Mouse (Mus musculus): ENCODE results near the gene Cdc14a.

Gene Cdc14a

GRCm38 (mm10) chr3:116414451-116414860, 9.4 kb downstream of the Cdc14a start:
- no peak for DNase-seq (ENCODE audit: low read depth, low spot score)

GRCm38 (mm10) chr3:116412954-116413724, 10.7 kb downstream of the Cdc14a start:
- no peak for DNase-seq (ENCODE audit: low read depth, low spot score)

GRCm38 (mm10) chr3:116410051-116410450, 13.8 kb downstream of the Cdc14a start:
- no peak for DNase-seq (ENCODE audit: low read depth, low spot score)

- no peak for DNase-seq (ENCODE audit: low read depth, low spot score)
These were observed 14.3 kb downstream of the Cdc14a start for GRCm38 (mm10) chr3:116409486-116409885.

- DNase-seq (ENCODE audit: low read depth, low spot score), result no peak
These were observed 15.0 kb downstream of the Cdc14a start for GRCm38 (mm10) chr3:116408856-116409255.

GRCm38 (mm10) chr3:116405516-116405915, 18.3 kb downstream of the Cdc14a start:
- DNase-seq (ENCODE audit: low read depth, low spot score), result no peak

GRCm38 (mm10) chr3:116401436-116401835, 22.4 kb downstream of the Cdc14a start:
- no peak for DNase-seq (ENCODE audit: low read depth, low spot score)

- DNase-seq (ENCODE audit: low read depth, low spot score), result no peak
These were observed 24.3 kb downstream of the Cdc14a start for GRCm38 (mm10) chr3:116399349-116400090.

GRCm38 (mm10) chr3:116398543-116398942, 25.3 kb downstream of the Cdc14a start:
- no peak for DNase-seq (ENCODE audit: low read depth, low spot score)

GRCm38 (mm10) chr3:116397976-116398375, 25.9 kb downstream of the Cdc14a start:
- no peak for DNase-seq (ENCODE audit: low read depth, low spot score)

- DNase-seq (ENCODE audit: low read depth, low spot score), result no peak
These were observed 26.5 kb downstream of the Cdc14a start for GRCm38 (mm10) chr3:116397341-116397740.

GRCm38 (mm10) chr3:116396571-116396970, 27.3 kb downstream of the Cdc14a start:
- DNase-seq (ENCODE audit: low read depth, low spot score), result no peak

- DNase-seq (ENCODE audit: low read depth, low spot score), result no peak
These were observed 28.9 kb downstream of the Cdc14a start for GRCm38 (mm10) chr3:116394885-116395390.

GRCm38 (mm10) chr3:116391399-116391798, 32.4 kb downstream of the Cdc14a start:
- no peak for DNase-seq (ENCODE audit: low read depth, low spot score)

- DNase-seq (ENCODE audit: low read depth, low spot score), result no peak
These were observed 34.0 kb downstream of the Cdc14a start for GRCm38 (mm10) chr3:116389500-116390470.

GRCm38 (mm10) chr3:116388808-116389207, 35.0 kb downstream of the Cdc14a start:
- DNase-seq (ENCODE audit: low read depth, low spot score), result no peak

GRCm38 (mm10) chr3:116386886-116387285, 36.9 kb downstream of the Cdc14a start:
- no peak for DNase-seq (ENCODE audit: low read depth, low spot score)

- no peak for DNase-seq (ENCODE audit: low read depth, low spot score)
These were observed 37.5 kb downstream of the Cdc14a start for GRCm38 (mm10) chr3:116386342-116386741.

GRCm38 (mm10) chr3:116384319-116384718, 39.5 kb downstream of the Cdc14a start:
- no peak for DNase-seq (ENCODE audit: low read depth, low spot score)

- DNase-seq (ENCODE audit: low read depth, low spot score), result no peak
These were observed 43.5 kb downstream of the Cdc14a start for GRCm38 (mm10) chr3:116380319-116380718.

- no peak for DNase-seq (ENCODE audit: low read depth, low spot score)
These were observed 48.4 kb downstream of the Cdc14a start for GRCm38 (mm10) chr3:116375442-116375841.
